Comparison of ENCODE assay signal across 8 mouse cellular contexts in genomic region chr1:163311861-163312811, GRCm38 (mm10). TPM values are rescaled to one million over a fixed set of nuclear protein-coding genes. Genes with fewer than 3 reads are reported as not detected.
DNase-seq lines count a peak whose midpoint lies in the region; ATAC-seq lines count a peak whose summit lies in the region.

No protein-coding gene starts in this region.

- H3K27me3 ChIP-seq in forebrain, embryonic 11.5 days (ENCODE audit: control insufficient read depth, insufficient read depth, low read length): peaks cover 23% of the 10 kb centered on the region
- no peaks in the 10 kb centered on the region for H3K27me3 ChIP-seq in limb, embryonic 11.5 days (ENCODE audit: control insufficient read depth, insufficient read depth, low read length)
- peaks cover 72% of the 10 kb centered on the region for H3K27me3 ChIP-seq in midbrain, embryonic 15.5 days (replicated peaks)

- H3K4me1 ChIP-seq in forebrain, embryonic 11.5 days (replicated peaks; ENCODE audit: control insufficient read depth, insufficient read depth, low read length): peaks cover 10% of the 10 kb centered on the region
- peaks cover 14% of the 10 kb centered on the region for H3K4me1 ChIP-seq in limb, embryonic 11.5 days (ENCODE audit: control insufficient read depth, insufficient read depth, low read length)
- peaks cover 44% of the 10 kb centered on the region for H3K4me1 ChIP-seq in midbrain, embryonic 15.5 days

- H3K4me2 ChIP-seq in forebrain, embryonic 11.5 days (ENCODE audit: low read depth, low read length, severe bottlenecking): peak overlapping the region; percentile 87
- H3K4me2 ChIP-seq in limb, embryonic 11.5 days (ENCODE audit: low read depth, severe bottlenecking): peak overlapping the region; percentile 80
- H3K4me2 ChIP-seq in midbrain, embryonic 15.5 days: peak overlapping the region; percentile 88

- no peaks in the 10 kb centered on the region for H3K36me3 ChIP-seq in forebrain, embryonic 11.5 days (ENCODE audit: control insufficient read depth, insufficient read depth, low read length)
- H3K36me3 ChIP-seq in limb, embryonic 11.5 days (ENCODE audit: control insufficient read depth, insufficient read depth, low read length): no peaks in the 10 kb centered on the region; the same call in 1 of the 2 replicates
- H3K36me3 ChIP-seq in midbrain, embryonic 15.5 days (replicated peaks): no peaks in the 10 kb centered on the region

- DNase-seq in 3134 (ENCODE audit: extremely low read depth, insufficient read length, low spot score) (peak; percentile 83), NIH3T3 (ENCODE audit: low read depth) (peak; percentile 82)
- peak; percentile 79 for DNase-seq in forebrain, embryonic 11.5 days (ENCODE audit: low spot score)
- peak; percentile 78 to 80 for DNase-seq in heart, postnatal 10 days
- DNase-seq in limb, embryonic 11.5 days (ENCODE audit: low spot score): peak; percentile 75
- DNase-seq in urinary bladder, adult 2 months (ENCODE audit: low spot score): peak; percentile 42
- DNase-seq in thymus, adult 18-20 months: no peak

- peak; percentile 35 for ATAC-seq in forebrain, embryonic 11.5 days (replicated peaks; ENCODE audit: low FRiP score)
- no peak for ATAC-seq in limb, embryonic 11.5 days (ENCODE audit: insufficient number of reproducible peaks, low FRiP score, low TSS enrichment, low read depth)
- ATAC-seq in midbrain, embryonic 15.5 days (replicated peaks): peak; percentile 38

- intact Hi-C loops in heart, postnatal 10 days (cut with DNase I): loop anchor here (5.0 kb wide), 4 partner anchors 50 to 160 kb away; no protein-coding TSS in a partner anchor

- H3K4me3 ChIP-seq in forebrain, embryonic 11.5 days (ENCODE audit: low read depth, low read length): peak overlapping the region; percentile 59
- H3K4me3 ChIP-seq in limb, embryonic 11.5 days (ENCODE audit: low read depth, low read length): peak overlapping the region; percentile 99
- H3K4me3 ChIP-seq in midbrain, embryonic 15.5 days: peak overlapping the region; percentile 40

- H3K9ac ChIP-seq in forebrain, embryonic 11.5 days (ENCODE audit: low read length): peak overlapping the region; percentile 84
- H3K9ac ChIP-seq in limb, embryonic 11.5 days (ENCODE audit: low read length): peak overlapping the region; percentile 100
- peak overlapping the region; percentile 43 for H3K9ac ChIP-seq in midbrain, embryonic 15.5 days

- H3K27ac ChIP-seq in forebrain, embryonic 11.5 days (ENCODE audit: low read depth, low read length): peak overlapping the region; percentile 69
- H3K27ac ChIP-seq in limb, embryonic 11.5 days (replicated peaks; ENCODE audit: low read depth, low read length): peak overlapping the region; percentile 100
- no peak overlapping the region for H3K27ac ChIP-seq in midbrain, embryonic 15.5 days

- no peaks in the 10 kb centered on the region for H3K9me3 ChIP-seq in forebrain, embryonic 11.5 days (ENCODE audit: control insufficient read depth, low read length)
- H3K9me3 ChIP-seq in limb, embryonic 11.5 days (ENCODE audit: control insufficient read depth, low read length): no peaks in the 10 kb centered on the region
- H3K9me3 ChIP-seq in midbrain, embryonic 15.5 days: no peaks in the 10 kb centered on the region

- WGBS in forebrain, embryonic 11.5 days: under 1% methylated on average over 59 of the region's 59 CpGs
- under 1% methylated on average over 57 of the region's 59 CpGs for WGBS in limb, embryonic 11.5 days
- under 1% methylated on average over 59 of the region's 59 CpGs for WGBS in midbrain, embryonic 15.5 days

RNA-seq across cellular contexts. Expression of gene Prrx1, which starts 1.4 kb away (rescaled TPM):
- 28.5 and 29.0 TPM in 2 replicates for polyA plus RNA-seq in forebrain, embryonic 11.5 days (2014; fragmentation: Nextera tagmentation; extraction: Ambion mirVana)
- total RNA-seq in heart, postnatal 10 days (2021): 10 to 100 TPM; 34.9 to 45.4 TPM
- 193 and 199 TPM in 2 replicates for polyA plus RNA-seq in limb, embryonic 11.5 days (2014; fragmentation: Nextera tagmentation; extraction: Ambion mirVana)
- 3.6 and 4.2 TPM in 2 replicates for polyA plus RNA-seq in midbrain, embryonic 15.5 days (2015; fragmentation: Nextera tagmentation; extraction: Ambion mirVana)
- polyA plus RNA-seq in urinary bladder, adult 2 months (2012; rRNA removed): 10.2 and 11.9 TPM in 2 replicates

Comparison
In these comparisons a context has a peak if more than half of its experiments do, and no peak if none do; other contexts are left out.
1. DNase-seq: peak in 3134 (single experiment), NIH3T3 (single experiment), forebrain, embryonic 11.5 days (single experiment), heart, postnatal 10 days (2 of 2), limb, embryonic 11.5 days (single experiment) and urinary bladder, adult 2 months (single experiment); none in thymus, adult 18-20 months (0 of 2).
2. H3K4me3 ChIP-seq: peak in every context shown above with its lines; median percentile 99 in limb, embryonic 11.5 days; 59 in forebrain, embryonic 11.5 days; 40 in midbrain, embryonic 15.5 days.
3. H3K9ac ChIP-seq: peak in every context shown above with its lines; median percentile 100 in limb, embryonic 11.5 days; 84 in forebrain, embryonic 11.5 days; 43 in midbrain, embryonic 15.5 days.
4. Peak in every context shown above with its lines, with median percentiles within 50 percentile points of each other: H3K4me2 ChIP-seq.